Mouse (Mus musculus): Measurements from ENCODE around the gene Rhox4c.
"Not testable (repeated sequence)": the region's sequence is repeated elsewhere in the genome, so short reads cannot be mapped to it uniquely, and the experiment has no call there.

Rhox4c gene

DNA sequence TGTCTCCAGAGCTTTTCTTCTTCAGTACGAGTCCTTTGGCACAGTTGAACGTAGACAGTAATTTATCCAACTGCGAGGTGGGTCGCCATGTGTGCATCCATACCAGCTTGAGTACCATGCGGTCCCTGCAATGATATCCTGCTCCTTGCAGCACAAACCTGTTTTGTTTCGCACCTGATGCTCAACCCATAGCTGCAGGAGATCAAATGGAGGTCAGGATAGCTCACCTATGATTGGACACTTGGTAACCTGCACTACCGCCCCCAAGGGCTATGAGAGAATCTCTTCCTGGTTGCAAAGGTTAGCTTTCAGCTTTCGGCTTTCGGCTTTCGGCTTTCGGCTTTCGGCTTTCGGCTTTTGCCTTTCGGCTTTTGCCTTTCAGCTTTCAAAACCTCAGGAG, at the start of gene Rhox4c:
Gene Rhox4c (plus strand): TSS at position 301 of the 400 bp plus-strand sequence.
- DNase-seq (ENCODE audit: low read depth, low spot score): not testable (repeated sequence)

DNA sequence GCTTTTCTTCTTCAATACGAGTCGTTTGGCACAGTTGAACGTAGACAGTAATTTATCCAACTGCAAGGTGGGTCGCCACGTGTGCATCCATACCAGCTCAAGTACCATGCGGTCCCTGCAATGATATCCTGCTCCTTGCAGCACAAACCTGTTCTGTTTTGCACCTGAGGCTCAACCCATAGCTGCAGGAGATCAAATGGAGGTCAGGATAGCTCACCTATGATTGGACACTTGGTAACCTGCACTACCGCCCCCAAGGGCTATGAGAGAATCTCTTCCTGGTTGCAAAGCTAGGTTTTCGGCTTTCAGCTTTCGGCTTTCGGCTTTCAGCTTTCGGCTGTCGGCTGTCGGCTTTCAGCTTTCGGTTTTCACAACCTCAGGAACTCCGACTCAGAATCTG, 47.9 kb upstream of the Rhox4c start, which contains the start of gene Rhox4b:
Gene Rhox4b (plus strand): TSS at position 301 of the 400 bp plus-strand sequence.
- not testable (repeated sequence) for DNase-seq (ENCODE audit: low read depth, low spot score)

DNA sequence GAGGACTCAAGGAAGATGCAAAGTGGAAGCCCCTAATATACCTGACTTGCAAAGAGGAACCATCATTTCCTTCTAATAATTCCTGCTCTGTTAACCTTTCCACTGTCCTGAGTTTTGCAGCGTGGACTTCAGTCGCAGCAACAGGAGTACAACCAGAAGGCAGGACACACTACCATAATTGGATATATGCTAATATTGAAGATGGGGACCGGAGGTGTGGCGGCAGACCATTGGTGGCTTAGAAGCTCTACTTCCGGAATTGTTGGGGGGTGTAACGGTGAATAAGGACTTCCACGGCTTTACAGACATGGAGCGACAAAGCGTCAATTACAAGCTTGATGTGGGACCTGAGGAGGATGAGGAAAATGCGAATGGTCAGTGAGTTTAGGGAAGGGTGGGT, 26.8 kb upstream of the Rhox4c start, which contains the start of gene Rhox2c:
Gene Rhox2c (plus strand): TSS at position 301 of the 400 bp plus-strand sequence.
- DNase-seq (ENCODE audit: low read depth, low spot score): not testable (repeated sequence)

DNA sequence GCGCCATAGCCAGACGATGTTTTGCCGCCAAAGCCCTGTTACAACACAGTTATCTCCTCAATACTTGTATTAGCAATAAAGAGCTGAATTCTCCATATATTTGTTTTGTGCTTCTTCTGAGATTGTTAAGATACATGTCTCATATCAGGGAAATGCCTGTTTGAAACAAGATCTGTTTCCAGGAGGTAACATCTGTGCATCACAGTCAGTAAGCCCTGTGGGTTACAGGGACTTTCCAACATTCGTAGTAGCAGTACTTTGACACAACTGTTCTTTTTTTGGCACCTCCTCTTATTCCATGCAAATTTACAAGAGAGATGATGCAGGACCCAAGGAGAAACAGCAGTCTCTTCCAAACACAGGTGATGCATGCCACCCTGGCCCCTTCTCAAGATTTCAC, 21.9 kb upstream of the Rhox4c start, which contains the start of gene Rhox3c:
Gene Rhox3c (plus strand): TSS at position 301 of the 400 bp plus-strand sequence.
- DNase-seq (ENCODE audit: low read depth, low spot score): not testable (repeated sequence)

DNA sequence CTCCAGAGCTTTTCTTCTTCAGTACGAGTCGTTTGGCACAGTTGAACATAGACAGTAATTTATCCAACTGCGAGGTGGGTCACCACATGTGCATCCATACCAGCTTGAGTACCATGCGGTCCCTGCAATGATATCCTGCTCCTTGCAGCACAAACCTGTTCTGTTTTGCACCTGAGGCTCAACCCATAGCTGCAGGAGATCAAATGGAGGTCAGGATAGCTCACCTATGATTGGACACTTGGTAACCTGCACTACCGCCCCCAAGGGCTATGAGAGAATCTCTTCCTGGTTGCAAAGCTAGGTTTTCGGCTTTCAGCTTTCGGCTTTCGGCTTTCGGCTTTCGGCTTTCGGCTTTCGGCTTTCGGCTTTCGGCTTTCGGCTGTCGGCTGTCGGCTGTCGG, 33.9 kb downstream of the Rhox4c start, which contains the start of gene Rhox4d:
Gene Rhox4d (plus strand): TSS at position 301 of the 400 bp plus-strand sequence.
- DNase-seq (ENCODE audit: low read depth, low spot score): not testable (repeated sequence)

DNA sequence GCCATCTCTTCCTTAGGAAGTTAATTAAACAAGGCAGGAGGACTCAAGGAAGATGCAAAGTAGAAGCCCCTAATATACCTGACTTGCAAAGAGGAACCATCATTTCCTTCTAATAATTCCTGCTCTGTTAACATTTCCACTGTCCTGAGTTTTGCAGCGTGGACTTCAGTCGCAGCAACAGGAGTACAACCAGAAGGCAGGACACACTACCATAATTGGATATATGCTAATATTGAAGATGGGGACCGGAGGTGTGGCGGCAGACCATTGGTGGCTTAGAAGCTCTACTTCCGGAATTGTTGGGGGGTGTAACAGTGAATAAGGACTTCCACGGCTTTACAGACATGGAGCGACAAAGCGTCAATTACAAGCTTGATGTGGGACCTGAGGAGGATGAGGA, 50.0 kb downstream of the Rhox4c start, which contains the start of gene Rhox2e:
Gene Rhox2e (plus strand): TSS at position 301 of the 400 bp plus-strand sequence.
- DNase-seq (ENCODE audit: low read depth, low spot score): not testable (repeated sequence)
